Mouse (Mus musculus) frontal cortex, postnatal 10 days (tissue): ENCODE measurements around the gene Gm8297.
"Not testable (repeated sequence)": the region's sequence is repeated elsewhere in the genome, so short reads cannot be mapped to it uniquely, and the experiment has no call there.

Source experiments
- DNase-seq, 2 experiments: peaks; one replicate each; pipeline ENCODE4 v3.0.0; 2022; ENCODE audit warnings: low spot score in 2 of 2, mixed read lengths in 1 of 2

The Gm8297 gene

GRCm38 (mm10) chr14:4983635-4984034, at the start of gene Gm8297:
TSS of gene Gm8297 (plus strand) at chr14:4983935.
- DNase-seq: not testable (repeated sequence)

GRCm38 (mm10) chr14:5015591-5015990, 31.9 kb downstream of the Gm8297 start, which contains the start of gene Gm3298:
TSS of gene Gm3298 (plus strand) at chr14:5015891.
- not testable (repeated sequence) for DNase-seq
